Mouse (Mus musculus): ENCODE measurements around the gene Prf1. TPM values are rescaled to one million over a fixed set of nuclear protein-coding genes. Genes with fewer than 3 reads are reported as not detected.
A peak's percentile ranks its signal among the peaks of the same experiment; 100 is the strongest.

The Prf1 gene
- polyA plus RNA-seq, 1 experiment: not detected

GRCm38 (mm10) chr10:61324717-61325116 is 27.1 kb downstream of the Prf1 start:
- Histone ChIP-seq H3K4me3 (ENCODE audit: control insufficient read depth, low read depth, low read length) (no peak overlapping the region), H3K4me1 (ENCODE audit: control insufficient read depth, insufficient read depth, low read length) (no peaks in the 10 kb centered on the region), H3K27ac (ENCODE audit: control insufficient read depth, insufficient read depth, low read depth, low read length) (no peak overlapping the region), H3K27me3 (ENCODE audit: control insufficient read depth, insufficient read depth, low read length) (no peaks in the 10 kb centered on the region), H3K36me3 (ENCODE audit: control insufficient read depth, insufficient read depth, low read length) (no peaks in the 10 kb centered on the region)
- TF ChIP-seq POLR2A (IDR thresholded peaks at IDR 0.05; ENCODE audit: control insufficient read depth, low read depth, low read length): no peak
- TF ChIP-seq CTCF (IDR thresholded peaks at IDR 0.05; ENCODE audit: control insufficient read depth, insufficient read depth, insufficient replicate concordance, low read depth, low read length): no peak

DNA sequence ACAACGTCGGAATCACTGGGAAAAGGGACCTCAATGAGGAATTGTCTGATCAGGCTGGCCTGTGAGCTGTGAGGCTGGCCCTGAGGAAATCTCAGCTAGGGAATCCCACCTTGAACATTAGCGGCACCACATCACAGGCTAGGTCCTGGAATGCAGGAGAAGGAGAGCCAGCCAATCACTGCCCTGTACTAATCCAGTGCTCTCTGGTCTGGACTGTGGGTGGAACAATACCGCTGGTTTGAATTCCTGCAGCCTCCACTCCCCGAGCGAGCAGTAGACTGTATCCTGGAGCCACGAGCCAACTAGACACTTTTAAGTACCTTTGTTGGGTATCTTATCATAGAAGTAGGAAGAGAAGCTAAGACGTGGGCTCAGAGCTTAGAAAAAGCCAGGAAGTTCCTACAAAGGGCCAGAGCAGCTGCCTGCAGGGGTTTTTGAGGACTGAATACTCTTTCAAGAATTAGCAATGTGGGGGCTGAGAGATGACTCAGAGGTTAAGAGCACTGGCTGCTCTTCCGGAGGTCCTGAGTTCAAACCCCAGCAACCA is 28.2 kb downstream of the Prf1 start:
- H3K4me1 ChIP-seq (ENCODE audit: control insufficient read depth, insufficient read depth, low read length): no peaks in the 10 kb centered on the region
- TF ChIP-seq CTCF (IDR thresholded peaks at IDR 0.05; ENCODE audit: control insufficient read depth, insufficient read depth, insufficient replicate concordance, low read depth, low read length): no peak
- no peak for TF ChIP-seq POLR2A (IDR thresholded peaks at IDR 0.05; ENCODE audit: control insufficient read depth, low read depth, low read length)
- no peak overlapping the region for H3K27ac ChIP-seq (ENCODE audit: control insufficient read depth, insufficient read depth, low read depth, low read length)
- no peaks in the 10 kb centered on the region for H3K36me3 ChIP-seq (ENCODE audit: control insufficient read depth, insufficient read depth, low read length)
- no peak overlapping the region for H3K4me3 ChIP-seq (ENCODE audit: control insufficient read depth, low read depth, low read length)
- no peaks in the 10 kb centered on the region for H3K27me3 ChIP-seq (ENCODE audit: control insufficient read depth, insufficient read depth, low read length)

DNA sequence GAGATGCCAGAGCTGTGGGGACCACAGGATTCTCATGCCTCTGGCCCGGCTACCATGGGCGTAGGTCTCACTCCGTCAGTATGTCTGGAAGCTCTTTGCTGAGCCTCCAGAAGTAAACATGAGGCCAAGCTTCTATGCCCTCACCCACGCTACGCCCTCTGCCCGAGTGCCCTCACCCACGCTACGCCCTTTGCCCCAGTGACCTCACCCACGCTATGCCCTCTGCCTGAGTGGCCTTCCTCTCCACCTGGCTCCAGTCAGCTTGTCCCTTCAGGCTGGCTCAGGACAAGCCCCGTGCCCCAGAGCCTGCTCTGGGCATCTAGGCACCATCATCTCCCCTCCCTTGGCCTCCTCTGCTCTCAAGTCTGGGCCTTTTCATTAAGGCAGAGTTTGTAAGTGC is 29.9 kb downstream of the Prf1 start:
- H3K27ac ChIP-seq (ENCODE audit: control insufficient read depth, insufficient read depth, low read depth, low read length): no peak overlapping the region
- TF ChIP-seq POLR2A (IDR thresholded peaks at IDR 0.05; ENCODE audit: control insufficient read depth, low read depth, low read length): no peak
- TF ChIP-seq CTCF (IDR thresholded peaks at IDR 0.05; ENCODE audit: control insufficient read depth, insufficient read depth, insufficient replicate concordance, low read depth, low read length): no peak
- no peaks in the 10 kb centered on the region for H3K4me1 ChIP-seq (ENCODE audit: control insufficient read depth, insufficient read depth, low read length)
- no peaks in the 10 kb centered on the region for H3K27me3 ChIP-seq (ENCODE audit: control insufficient read depth, insufficient read depth, low read length)
- H3K4me3 ChIP-seq (ENCODE audit: control insufficient read depth, low read depth, low read length): no peak overlapping the region
- H3K36me3 ChIP-seq (ENCODE audit: control insufficient read depth, insufficient read depth, low read length): no peaks in the 10 kb centered on the region

- H3K4me3 ChIP-seq (ENCODE audit: control insufficient read depth, low read depth, low read length): no peak overlapping the region
- H3K36me3 ChIP-seq (ENCODE audit: control insufficient read depth, insufficient read depth, low read length): no peaks in the 10 kb centered on the region
- no peaks in the 10 kb centered on the region for H3K4me1 ChIP-seq (ENCODE audit: control insufficient read depth, insufficient read depth, low read length)
- H3K27ac ChIP-seq (ENCODE audit: control insufficient read depth, insufficient read depth, low read depth, low read length): no peak overlapping the region
- H3K27me3 ChIP-seq (ENCODE audit: control insufficient read depth, insufficient read depth, low read length): no peaks in the 10 kb centered on the region
- TF ChIP-seq CTCF (IDR thresholded peaks at IDR 0.05; ENCODE audit: control insufficient read depth, insufficient read depth, insufficient replicate concordance, low read depth, low read length) (no peak), POLR2A (IDR thresholded peaks at IDR 0.05; ENCODE audit: control insufficient read depth, low read depth, low read length) (no peak)
Measured at GRCm38 (mm10) chr10:61328927-61329326, 31.3 kb downstream of the Prf1 start.

- H3K36me3 ChIP-seq (ENCODE audit: control insufficient read depth, insufficient read depth, low read length): no peaks in the 10 kb centered on the region
- H3K27me3 ChIP-seq (ENCODE audit: control insufficient read depth, insufficient read depth, low read length): no peaks in the 10 kb centered on the region
- H3K4me3 ChIP-seq (ENCODE audit: control insufficient read depth, low read depth, low read length): no peak overlapping the region
- TF ChIP-seq POLR2A (IDR thresholded peaks at IDR 0.05; ENCODE audit: control insufficient read depth, low read depth, low read length) (no peak), CTCF (IDR thresholded peaks at IDR 0.05; ENCODE audit: control insufficient read depth, insufficient read depth, insufficient replicate concordance, low read depth, low read length) (no peak)
- H3K4me1 ChIP-seq (ENCODE audit: control insufficient read depth, insufficient read depth, low read length): no peaks in the 10 kb centered on the region
- no peak overlapping the region for H3K27ac ChIP-seq (ENCODE audit: control insufficient read depth, insufficient read depth, low read depth, low read length)
Measured at GRCm38 (mm10) chr10:61331046-61331445, 33.4 kb downstream of the Prf1 start.

DNA sequence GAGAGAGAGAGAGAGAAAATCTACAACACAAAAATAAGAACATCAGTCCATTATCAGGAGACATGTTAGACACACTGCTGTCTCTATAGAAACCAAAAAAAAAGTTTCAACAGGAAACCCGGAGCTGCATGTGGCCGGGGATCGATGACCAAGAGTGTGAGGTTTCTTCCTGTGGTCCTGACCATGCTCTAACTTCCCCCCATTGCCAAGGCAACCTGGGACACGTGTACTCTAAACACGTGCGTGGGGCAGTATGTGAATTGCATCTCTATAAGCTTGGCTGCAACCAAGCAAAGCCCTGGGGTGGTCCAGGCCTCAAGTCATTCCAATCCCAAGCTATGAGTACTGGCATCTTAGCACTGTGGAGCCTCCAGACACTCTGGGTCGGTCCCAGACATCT is 36.9 kb downstream of the Prf1 start:
- no peaks in the 10 kb centered on the region for H3K4me1 ChIP-seq (ENCODE audit: control insufficient read depth, insufficient read depth, low read length)
- no peaks in the 10 kb centered on the region for H3K36me3 ChIP-seq (ENCODE audit: control insufficient read depth, insufficient read depth, low read length)
- H3K27ac ChIP-seq (ENCODE audit: control insufficient read depth, insufficient read depth, low read depth, low read length): no peak overlapping the region
- no peak for TF ChIP-seq CTCF (IDR thresholded peaks at IDR 0.05; ENCODE audit: control insufficient read depth, insufficient read depth, insufficient replicate concordance, low read depth, low read length)
- no peak for TF ChIP-seq POLR2A (IDR thresholded peaks at IDR 0.05; ENCODE audit: control insufficient read depth, low read depth, low read length)
- H3K4me3 ChIP-seq (ENCODE audit: control insufficient read depth, low read depth, low read length): no peak overlapping the region
- H3K27me3 ChIP-seq (ENCODE audit: control insufficient read depth, insufficient read depth, low read length): no peaks in the 10 kb centered on the region

DNA sequence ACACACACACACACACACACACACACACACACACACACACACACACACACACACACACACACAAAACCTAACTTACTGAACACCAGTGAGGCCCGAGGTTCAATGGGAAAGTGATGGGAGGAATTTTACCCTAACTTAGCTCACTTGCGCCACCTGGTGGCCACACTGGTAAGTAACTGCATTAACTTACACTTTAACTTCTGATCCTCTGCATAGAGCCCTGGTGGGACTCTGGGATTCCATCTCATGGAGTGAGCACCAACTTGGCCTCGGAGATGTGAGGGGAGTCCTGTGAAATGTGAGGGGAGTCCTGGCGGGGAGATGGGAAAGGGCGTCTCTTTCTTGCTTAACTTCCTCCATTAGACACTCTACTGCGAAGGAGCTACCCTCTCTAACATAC is 38.5 kb downstream of the Prf1 start:
- no peaks in the 10 kb centered on the region for H3K27me3 ChIP-seq (ENCODE audit: control insufficient read depth, insufficient read depth, low read length)
- TF ChIP-seq CTCF (IDR thresholded peaks at IDR 0.05; ENCODE audit: control insufficient read depth, insufficient read depth, insufficient replicate concordance, low read depth, low read length) (peak; percentile 53; the same call in 1 of the 2 replicates), POLR2A (IDR thresholded peaks at IDR 0.05; ENCODE audit: control insufficient read depth, low read depth, low read length) (no peak)
- no peak overlapping the region for H3K27ac ChIP-seq (ENCODE audit: control insufficient read depth, insufficient read depth, low read depth, low read length)
- no peak overlapping the region for H3K4me3 ChIP-seq (ENCODE audit: control insufficient read depth, low read depth, low read length)
- no peaks in the 10 kb centered on the region for H3K36me3 ChIP-seq (ENCODE audit: control insufficient read depth, insufficient read depth, low read length)
- H3K4me1 ChIP-seq (ENCODE audit: control insufficient read depth, insufficient read depth, low read length): no peaks in the 10 kb centered on the region

DNA sequence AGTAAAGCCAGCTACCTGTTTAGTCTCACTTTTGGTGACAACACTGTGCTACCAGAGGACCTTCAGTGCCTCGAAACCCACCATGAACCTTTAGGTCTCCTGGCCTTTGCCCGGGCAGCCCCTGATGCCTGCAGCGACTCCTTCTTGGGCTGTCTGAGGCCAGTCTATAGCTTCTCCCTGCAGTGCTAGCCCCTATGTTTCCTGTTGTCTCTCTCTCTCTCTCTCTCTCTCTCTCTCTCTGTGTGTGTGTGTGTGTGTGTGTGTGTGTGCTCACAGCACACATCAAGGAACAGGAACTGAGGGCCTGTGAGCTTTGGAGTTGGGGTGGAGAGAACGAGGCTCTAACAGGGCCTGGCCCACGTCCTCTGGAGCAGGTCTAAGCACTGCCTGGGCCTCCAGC is 39.0 kb downstream of the Prf1 start:
- no peaks in the 10 kb centered on the region for H3K36me3 ChIP-seq (ENCODE audit: control insufficient read depth, insufficient read depth, low read length)
- H3K4me1 ChIP-seq (ENCODE audit: control insufficient read depth, insufficient read depth, low read length): no peaks in the 10 kb centered on the region
- no peak overlapping the region for H3K4me3 ChIP-seq (ENCODE audit: control insufficient read depth, low read depth, low read length)
- no peaks in the 10 kb centered on the region for H3K27me3 ChIP-seq (ENCODE audit: control insufficient read depth, insufficient read depth, low read length)
- no peak overlapping the region for H3K27ac ChIP-seq (ENCODE audit: control insufficient read depth, insufficient read depth, low read depth, low read length)
- TF ChIP-seq CTCF (IDR thresholded peaks at IDR 0.05; ENCODE audit: control insufficient read depth, insufficient read depth, insufficient replicate concordance, low read depth, low read length): no peak
- TF ChIP-seq POLR2A (IDR thresholded peaks at IDR 0.05; ENCODE audit: control insufficient read depth, low read depth, low read length): no peak
